Mouse (Mus musculus) liver, embryonic 14.5 days (tissue): Measurements from ENCODE around the gene Hoxa13. TPM values are rescaled to one million over a fixed set of nuclear protein-coding genes. Genes with fewer than 3 reads are reported as not detected.

Experiments used
- ATAC-seq: fragments of 200-750 bp; cut with Nextera tagmentation; 2 replicates; pipeline ENCODE4 v1.8.0; 2017; ENCODE audit warnings: moderate number of reproducible peaks, mild to moderate bottlenecking, moderate library complexity; ENCODE audit not compliant: insufficient read depth
- DNase-seq, 3 experiments: peaks; one replicate each; pipeline ENCODE4 v3.0.0-alpha.2; 2012 to 2013; ENCODE audit warnings: low read depth in 3 of 3, low spot score in 3 of 3
- H3K27ac ChIP-seq: fragments of 300-500 bp; sonication (generic); 2 replicates; pipeline ENCODE4 v1.5.1; 2014; ENCODE audit warnings: moderate library complexity, mild to moderate bottlenecking, control low read depth, inconsistent platforms
- H3K27me3 ChIP-seq: fragments of 300-500 bp; sonication (generic); 2 replicates; pipeline ENCODE4 v1.6.1; 2014; ENCODE audit warnings: mild to moderate bottlenecking, low read length, moderate library complexity; ENCODE audit not compliant: control insufficient read depth, insufficient read depth
- H3K36me3 ChIP-seq: fragments of 300-500 bp; sonication (generic); replicated peaks from 2 replicates; pipeline ENCODE4 v1.6.1; 2014; ENCODE audit warnings: low read depth; ENCODE audit not compliant: control insufficient read depth, insufficient read depth
- H3K4me1 ChIP-seq, 2 experiments: fragments of 200-500 bp in 1 of 2; fragments of 300-500 bp in 1 of 2; sonication (generic) in 1 of 2; replicated peaks; 2 replicates each; pipeline ENCODE4 v1.6.1; 2012 to 2014; ENCODE audit warnings: antibody characterized with exemption in 1 of 2, inconsistent platforms in 1 of 2, low read length in 1 of 2; ENCODE audit not compliant: control insufficient read depth in 2 of 2, insufficient read depth in 2 of 2
- H3K4me2 ChIP-seq: fragments of 300-500 bp; sonication (generic); 2 replicates; pipeline ENCODE4 v1.6.1; 2014; ENCODE audit warnings: low read depth, mild to moderate bottlenecking, control low read depth, moderate library complexity
- H3K4me3 ChIP-seq, 2 experiments: fragments of 200-500 bp in 1 of 2; fragments of 300-500 bp in 1 of 2; sonication (generic) in 1 of 2; 2 replicates each; pipeline ENCODE4 v1.5.1; 2012 to 2014; ENCODE audit warnings: low read depth in 2 of 2, low read length in 2 of 2, mild to moderate bottlenecking in 2 of 2, control low read depth in 1 of 2, inconsistent platforms in 1 of 2, moderate library complexity in 1 of 2; ENCODE audit not compliant: insufficient read depth in 1 of 2
- H3K9ac ChIP-seq: fragments of 300-500 bp; sonication (generic); replicated peaks from 2 replicates; pipeline ENCODE4 v1.6.1; 2014; ENCODE audit warnings: mild to moderate bottlenecking, control low read depth, moderate library complexity
- H3K9me3 ChIP-seq: fragments of 300-500 bp; sonication (generic); 2 replicates; pipeline ENCODE4 v1.6.1; 2016; ENCODE audit warnings: low read length, mixed read lengths; ENCODE audit not compliant: control insufficient read depth
- CTCF ChIP-seq: IDR thresholded peaks from 2 replicates; pipeline ENCODE4 v1.5.1; 2016; ENCODE audit warnings: antibody characterized with exemption, low read depth, control low read depth
- EP300 ChIP-seq: IDR thresholded peaks from 2 replicates; pipeline ENCODE4 v1.6.1; 2016; ENCODE audit warnings: antibody characterized with exemption, low read depth
- WGBS: fragments of 180-500 bp; shearing (Covaris S2); extraction: QIAGEN DNeasy Blood & Tissue Kit; methylation state at CpG from one replicate; pipeline ENCODE4 v1.1.7; 2014; ENCODE audit not compliant: insufficient replicate concordance; 5-methylcytosine and 5-hydroxymethylcytosine counted together
- polyA plus RNA-seq, 2 experiments: library from polyadenylated mRNA; depleted of rRNA in 1 of 2; stranded (reverse) in 1 of 2; unstranded in 1 of 2; fragments of >200 nt; fragmentation: Nextera tagmentation in 1 of 2; extraction: Ambion mirVana in 1 of 2; gene quantifications; 2 replicates each; pipeline versions ENCODE4 v1.2.1 to v1.2.3; 2012 to 2014

Hoxa13 gene
- polyA plus RNA-seq, 2 experiments, result 0.02 TPM; not detected in 1

- Histone ChIP-seq H3K9ac (no peak overlapping the region), H3K4me2 (peak overlapping the region; percentile 69), H3K27me3 (peaks cover 100% of the 10 kb centered on the region), H3K4me3 (peak overlapping the region; percentile 49 to 51; a peak in 3 of 4 replicates), H3K4me1 (no peaks in the 10 kb centered on the region), H3K36me3 (no peaks in the 10 kb centered on the region), H3K27ac (no peak overlapping the region), H3K9me3 (no peaks in the 10 kb centered on the region)
- DNase-seq (no peak), ATAC-seq (no peak)
- TF ChIP-seq CTCF (no peak), EP300 (no peak)
- 7% methylated on average over 12 of the region's 12 CpGs for WGBS
Observed at GRCm38 (mm10) chr6:52220865-52221310, 39.8 kb downstream of the Hoxa13 start.

GRCm38 (mm10) chr6:52220003-52220864 lies 40.4 kb downstream of the Hoxa13 start:
- H3K9me3 ChIP-seq, result no peaks in the 10 kb centered on the region
- TF ChIP-seq CTCF (no peak), EP300 (no peak)
- no peak for DNase-seq
- H3K4me1 ChIP-seq, result no peaks in the 10 kb centered on the region
- ATAC-seq, result no peak
- H3K36me3 ChIP-seq, result no peaks in the 10 kb centered on the region
- peaks cover 100% of the 10 kb centered on the region for H3K27me3 ChIP-seq
- H3K4me3 ChIP-seq, result no peak overlapping the region
- H3K9ac ChIP-seq, result no peak overlapping the region
- no peak overlapping the region for H3K4me2 ChIP-seq
- 27% methylated on average over 32 of the region's 32 CpGs for WGBS
- no peak overlapping the region for H3K27ac ChIP-seq

- Histone ChIP-seq H3K9ac (no peak overlapping the region), H3K36me3 (no peaks in the 10 kb centered on the region), H3K4me2 (no peak overlapping the region), H3K27me3 (peaks cover 100% of the 10 kb centered on the region), H3K9me3 (no peaks in the 10 kb centered on the region), H3K4me3 (no peak overlapping the region), H3K4me1 (no peaks in the 10 kb centered on the region), H3K27ac (no peak overlapping the region)
- no peak for TF ChIP-seq CTCF
- TF ChIP-seq EP300, result no peak
- DNase-seq (no peak), ATAC-seq (no peak)
- 39% methylated on average over 9 of the region's 9 CpGs for WGBS
Observed at GRCm38 (mm10) chr6:52219234-52219942, 41.3 kb downstream of the Hoxa13 start.

DNA sequence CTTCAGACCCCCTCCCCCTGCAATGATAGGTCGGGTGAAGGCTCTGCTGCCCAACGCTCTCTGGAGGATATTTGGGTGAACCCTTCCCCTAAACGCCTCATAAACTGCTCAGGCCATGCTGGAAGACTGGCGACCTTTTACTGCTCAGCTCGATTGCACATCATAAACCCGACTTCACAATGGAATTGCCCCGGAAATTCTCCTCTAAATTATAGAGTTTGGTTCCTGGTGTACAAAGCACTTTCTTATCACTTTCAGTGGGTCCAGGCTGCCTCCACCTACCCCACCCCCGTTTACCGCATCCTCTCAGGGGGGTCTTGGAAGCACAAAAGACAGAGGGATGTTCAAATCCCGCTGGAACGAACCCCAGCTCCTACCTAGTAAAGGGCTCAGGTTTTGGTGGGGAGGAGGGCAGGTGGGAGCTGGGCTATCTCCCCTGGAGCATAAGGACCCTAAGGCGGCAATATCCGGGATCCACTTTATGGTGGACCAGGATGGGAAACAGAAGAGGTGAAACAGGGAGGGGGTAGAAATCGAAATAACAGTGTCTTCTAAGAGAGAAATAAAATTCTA lies 42.0 kb downstream of the Hoxa13 start:
- Histone ChIP-seq H3K4me3 (no peak overlapping the region), H3K9ac (no peak overlapping the region), H3K4me1 (no peaks in the 10 kb centered on the region), H3K4me2 (no peak overlapping the region), H3K27ac (no peak overlapping the region), H3K36me3 (no peaks in the 10 kb centered on the region), H3K27me3 (peaks cover 100% of the 10 kb centered on the region), H3K9me3 (no peaks in the 10 kb centered on the region)
- WGBS, result 29% methylated on average over 14 of the region's 14 CpGs
- no peak for DNase-seq
- TF ChIP-seq EP300 (no peak), CTCF (no peak)
- no peak for ATAC-seq
